Mouse (Mus musculus) forebrain, embryonic 13.5 days (tissue): ENCODE data around the gene Olfr1263. TPM values are rescaled to one million over a fixed set of nuclear protein-coding genes. Genes with fewer than 3 reads are reported as not detected.

Experiments
- ATAC-seq: fragments of 200-750 bp; cut with Nextera tagmentation; 2 replicates; pipeline ENCODE4 v1.8.0; 2017
- H3K27ac ChIP-seq: fragments of 300-500 bp; sonication (generic); 2 replicates; pipeline ENCODE4 v1.5.1; 2015; ENCODE audit warnings: inconsistent platforms, mild to moderate bottlenecking, moderate library complexity
- H3K27me3 ChIP-seq: fragments of 300-500 bp; sonication (generic); 2 replicates; pipeline ENCODE4 v1.6.1; 2015; ENCODE audit warnings: mild to moderate bottlenecking, inconsistent platforms
- H3K36me3 ChIP-seq: fragments of 300-500 bp; sonication (generic); 2 replicates; pipeline ENCODE4 v1.6.1; 2015; ENCODE audit warnings: mild to moderate bottlenecking, inconsistent platforms; ENCODE audit not compliant: poor library complexity, severe bottlenecking
- H3K4me1 ChIP-seq: fragments of 300-500 bp; sonication (generic); 2 replicates; pipeline ENCODE4 v1.6.1; 2015; ENCODE audit warnings: inconsistent platforms
- H3K4me2 ChIP-seq: fragments of 300-500 bp; sonication (generic); 2 replicates; pipeline ENCODE4 v1.6.1; 2015; ENCODE audit warnings: inconsistent platforms, mild to moderate bottlenecking, moderate library complexity
- H3K4me3 ChIP-seq: fragments of 300-500 bp; sonication (generic); 2 replicates; pipeline ENCODE4 v1.5.1; 2015; ENCODE audit warnings: mild to moderate bottlenecking, inconsistent platforms
- H3K9ac ChIP-seq: fragments of 300-500 bp; sonication (generic); 2 replicates; pipeline ENCODE4 v1.6.1; 2015; ENCODE audit warnings: mild to moderate bottlenecking, inconsistent platforms
- H3K9me3 ChIP-seq: fragments of 300-500 bp; sonication (generic); replicated peaks from 2 replicates; pipeline ENCODE4 v1.6.1; 2016; ENCODE audit warnings: inconsistent platforms
- WGBS: fragments of 180-500 bp; shearing (Covaris S2); methylation state at CpG from one replicate; pipeline ENCODE4 v1.1.7; 2015; 5-methylcytosine and 5-hydroxymethylcytosine counted together
- polyA plus RNA-seq: library from polyadenylated mRNA; unstranded; fragments of >200 nt; fragmentation: Nextera tagmentation; extraction: Ambion mirVana; gene quantifications from 2 replicates; pipeline ENCODE4 v1.2.1, GENCODE M21; 2015

The Olfr1263 gene
- polyA plus RNA-seq, result not detected in 2 replicates

DNA sequence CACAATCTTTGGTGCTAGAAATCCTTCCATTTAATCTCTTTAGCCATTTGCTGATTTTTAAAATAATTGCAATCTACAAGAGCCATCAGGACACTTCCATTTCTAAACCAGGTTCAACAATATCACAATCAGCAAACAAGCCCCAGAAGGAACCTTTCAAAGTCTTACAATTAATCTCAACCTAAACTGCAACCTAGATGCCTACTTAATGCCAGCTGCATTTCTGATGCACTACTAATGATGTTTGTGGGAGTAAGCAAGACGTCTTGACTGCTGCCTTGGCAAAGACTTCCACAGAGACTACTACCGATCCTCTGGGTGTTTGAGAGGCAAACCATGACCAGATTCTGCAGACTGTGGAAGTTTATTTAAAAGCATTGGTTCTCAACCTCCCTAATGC, at the start of gene Olfr1263:
Gene Olfr1263 (plus strand): TSS at position 301 of the 400 bp plus-strand sequence.
- no peak within 1 kb of the TSS for H3K4me2 ChIP-seq
- no peaks in the 10 kb centered on the region for H3K36me3 ChIP-seq
- no peak within 1 kb of the TSS for H3K9ac ChIP-seq
- H3K27ac ChIP-seq, result no peak within 1 kb of the TSS
- no peak for ATAC-seq
- no peaks in the 10 kb centered on the region for H3K4me1 ChIP-seq
- 75% methylated on average over 2 of the region's 2 CpGs for WGBS
- no peak within 1 kb of the TSS for H3K4me3 ChIP-seq
- no peaks in the 10 kb centered on the region for H3K27me3 ChIP-seq
- H3K9me3 ChIP-seq, result no peaks in the 10 kb centered on the region

DNA sequence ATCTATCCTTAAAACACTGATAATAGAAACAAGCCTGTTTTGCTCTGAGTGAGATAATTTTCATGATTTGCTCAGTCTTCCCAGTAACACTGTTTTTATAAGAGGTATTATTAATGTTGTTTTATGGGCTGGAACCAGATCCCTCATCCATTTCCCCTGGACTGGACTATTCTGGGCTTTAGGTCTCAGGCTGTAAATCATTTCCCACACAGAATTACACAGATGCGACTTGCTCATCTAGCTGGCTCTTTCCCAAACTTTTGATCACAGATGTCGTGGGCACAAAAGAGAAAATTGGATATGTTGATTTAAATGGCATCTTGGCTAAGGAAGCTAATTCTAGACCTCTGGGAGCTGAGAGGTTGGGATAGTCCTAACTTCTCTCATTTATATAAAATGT, 37.7 kb upstream of the Olfr1263 start, which contains the start of gene Olfr1260:
Gene Olfr1260 (plus strand): TSS at position 157 of the 400 bp plus-strand sequence.
- H3K27ac ChIP-seq, result no peak within 1 kb of the TSS
- no peak for ATAC-seq
- no peak within 1 kb of the TSS for H3K4me3 ChIP-seq
- WGBS, result 68% methylated on average over 2 of the region's 2 CpGs
- no peaks in the 10 kb centered on the region for H3K27me3 ChIP-seq
- no peaks in the 10 kb centered on the region for H3K4me1 ChIP-seq
- H3K9ac ChIP-seq, result no peak within 1 kb of the TSS
- no peak within 1 kb of the TSS for H3K4me2 ChIP-seq
- H3K36me3 ChIP-seq, result no peaks in the 10 kb centered on the region
- H3K9me3 ChIP-seq, result no peaks in the 10 kb centered on the region

DNA sequence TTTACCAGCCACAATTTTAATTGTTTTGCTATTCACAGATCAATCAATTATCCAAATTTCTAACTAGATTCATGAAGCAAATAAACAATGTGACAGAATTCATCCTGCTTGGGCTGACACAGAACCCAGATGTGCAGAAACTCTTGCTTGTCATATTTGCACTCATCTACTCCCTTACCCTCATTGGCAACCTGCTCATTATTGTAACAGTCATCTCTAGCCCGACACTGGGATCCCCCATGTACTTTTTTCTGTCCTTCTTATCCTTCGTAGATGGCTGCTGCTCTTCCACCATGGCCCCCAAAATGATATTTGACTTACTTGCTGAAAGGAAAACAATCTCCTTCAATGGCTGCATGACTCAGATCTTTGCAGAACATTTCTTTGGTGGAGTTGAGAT, 34.2 kb upstream of the Olfr1263 start:
- H3K27ac ChIP-seq, result no peak overlapping the region
- no peak overlapping the region for H3K4me3 ChIP-seq
- no peak overlapping the region for H3K4me2 ChIP-seq
- H3K4me1 ChIP-seq, result no peaks in the 10 kb centered on the region
- H3K9me3 ChIP-seq, result no peaks in the 10 kb centered on the region
- H3K27me3 ChIP-seq, result no peaks in the 10 kb centered on the region
- WGBS, result 89% methylated on average over 2 of the region's 2 CpGs
- no peaks in the 10 kb centered on the region for H3K36me3 ChIP-seq
- ATAC-seq, result no peak
- H3K9ac ChIP-seq, result no peak overlapping the region

DNA sequence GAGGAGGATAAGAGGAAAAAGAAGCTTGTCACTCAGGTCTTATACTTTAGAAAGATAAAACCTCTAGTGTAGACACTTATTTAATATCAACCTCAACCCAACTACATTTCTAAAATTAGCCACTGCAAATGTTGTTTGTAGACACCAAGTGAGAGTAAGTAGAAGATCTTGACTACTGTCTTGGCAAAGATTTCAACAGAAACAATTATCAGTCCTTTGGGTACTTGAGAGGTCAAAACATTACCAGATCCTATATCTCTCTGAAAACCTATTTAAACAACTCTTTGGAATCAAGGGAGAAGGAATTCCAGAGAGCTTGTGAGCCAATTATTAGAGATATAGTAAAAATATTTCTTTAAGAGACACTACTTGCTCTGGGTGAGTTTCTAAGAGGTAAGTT, 21.0 kb upstream of the Olfr1263 start, which contains the start of gene Olfr1261:
Gene Olfr1261 (plus strand): TSS at position 301 of the 400 bp plus-strand sequence.
- Histone ChIP-seq H3K4me1 (no peaks in the 10 kb centered on the region), H3K4me2 (no peak within 1 kb of the TSS), H3K9me3 (no peaks in the 10 kb centered on the region), H3K27ac (no peak within 1 kb of the TSS), H3K9ac (no peak within 1 kb of the TSS), H3K4me3 (no peak within 1 kb of the TSS), H3K27me3 (no peaks in the 10 kb centered on the region), H3K36me3 (no peaks in the 10 kb centered on the region)
- ATAC-seq, result no peak

- H3K9me3 ChIP-seq, result no peaks in the 10 kb centered on the region
- no peaks in the 10 kb centered on the region for H3K36me3 ChIP-seq
- no peak within 1 kb of the TSS for H3K9ac ChIP-seq
- H3K4me1 ChIP-seq, result no peaks in the 10 kb centered on the region
- no peak within 1 kb of the TSS for H3K4me2 ChIP-seq
- H3K4me3 ChIP-seq, result no peak within 1 kb of the TSS
- no peaks in the 10 kb centered on the region for H3K27me3 ChIP-seq
- no peak within 1 kb of the TSS for H3K27ac ChIP-seq
- no peak for ATAC-seq
These were observed 12.1 kb upstream of the Olfr1263 start, which contains the start of gene Olfr1262 for GRCm38 (mm10) chr2:89999845-90000244. Gene Olfr1262, plus strand, starts transcription at chr2:90000145.

- no peak within 1 kb of the TSS for H3K4me3 ChIP-seq
- H3K9me3 ChIP-seq, result no peaks in the 10 kb centered on the region
- no peak within 1 kb of the TSS for H3K27ac ChIP-seq
- H3K4me2 ChIP-seq, result no peak within 1 kb of the TSS
- no peaks in the 10 kb centered on the region for H3K27me3 ChIP-seq
- ATAC-seq, result no peak
- H3K4me1 ChIP-seq, result no peaks in the 10 kb centered on the region
- no peak within 1 kb of the TSS for H3K9ac ChIP-seq
- H3K36me3 ChIP-seq, result no peaks in the 10 kb centered on the region
- WGBS, result 68% methylated on average over 2 of the region's 2 CpGs
These were observed 13.5 kb downstream of the Olfr1263 start, which contains the start of gene Olfr1264 for GRCm38 (mm10) chr2:90025477-90025876. Gene Olfr1264, minus strand, starts transcription at chr2:90025577.

DNA sequence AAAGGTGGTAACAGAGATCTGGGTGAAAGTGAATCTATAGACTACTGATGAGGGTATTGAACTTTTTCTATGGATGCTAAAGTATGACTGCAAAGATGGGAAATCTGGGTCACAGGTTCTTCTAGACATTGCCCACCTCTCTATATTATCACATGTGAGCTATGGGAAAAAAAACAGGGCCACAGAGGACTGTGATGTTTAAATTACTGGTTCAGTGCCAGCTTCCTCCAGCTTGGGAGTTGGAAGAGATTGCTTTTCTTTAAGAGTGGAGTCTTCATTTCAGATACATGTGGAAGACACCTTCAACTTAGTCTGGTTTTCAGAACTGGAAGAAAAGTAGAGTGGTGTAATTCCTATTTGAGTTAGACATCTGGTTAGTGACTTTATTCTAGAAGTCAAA, 23.1 kb downstream of the Olfr1263 start, which contains the start of gene Olfr1265:
Gene Olfr1265 (plus strand): TSS at position 301 of the 400 bp plus-strand sequence.
- H3K4me1 ChIP-seq, result no peaks in the 10 kb centered on the region
- no peaks in the 10 kb centered on the region for H3K9me3 ChIP-seq
- H3K4me3 ChIP-seq, result no peak within 1 kb of the TSS
- H3K4me2 ChIP-seq, result no peak within 1 kb of the TSS
- no peaks in the 10 kb centered on the region for H3K27me3 ChIP-seq
- no peaks in the 10 kb centered on the region for H3K36me3 ChIP-seq
- no peak within 1 kb of the TSS for H3K9ac ChIP-seq
- ATAC-seq, result no peak
- H3K27ac ChIP-seq, result no peak within 1 kb of the TSS

DNA sequence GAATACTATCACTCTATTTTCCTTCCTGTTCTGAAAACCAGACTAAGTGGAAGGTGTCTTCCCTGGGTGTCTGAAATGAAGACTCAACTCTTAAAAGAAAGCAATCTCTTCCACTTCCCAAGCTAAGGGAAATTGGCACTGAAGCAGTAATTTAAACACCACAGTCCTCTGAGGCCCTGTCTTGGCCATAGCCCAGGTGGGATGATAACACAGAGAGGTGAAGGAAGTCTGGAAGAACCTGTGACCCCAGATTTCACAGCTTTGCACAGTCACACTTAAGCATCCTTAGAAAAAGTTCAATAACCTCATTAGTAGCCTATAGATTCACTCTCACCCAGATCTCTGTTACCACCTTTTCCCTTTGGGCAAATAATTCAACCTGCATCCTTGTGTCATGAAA, 51.6 kb downstream of the Olfr1263 start, which contains the start of gene Olfr140:
Gene Olfr140 (minus strand): TSS at position 101 of the 400 bp plus-strand sequence.
- ATAC-seq, result no peak
- H3K27ac ChIP-seq, result no peak within 1 kb of the TSS

More for the DNA sequence above, 51.6 kb downstream of the Olfr1263 start, which contains the start of gene Olfr140:
- Histone ChIP-seq H3K4me3 (no peak within 1 kb of the TSS), H3K4me1 (no peaks in the 10 kb centered on the region), H3K27me3 (no peaks in the 10 kb centered on the region), H3K4me2 (no peak within 1 kb of the TSS), H3K9ac (no peak within 1 kb of the TSS), H3K9me3 (no peaks in the 10 kb centered on the region), H3K36me3 (no peaks in the 10 kb centered on the region)

Other genes with a start within 250 kb of the Olfr1263 start
- gene Olfr1254, start 218.5 kb upstream of the Olfr1263 start, polyA plus RNA-seq, result not detected in 2 replicates
- not detected in 2 replicates for gene Olfr1255, start 200.1 kb upstream of the Olfr1263 start, polyA plus RNA-seq
- not detected in 2 replicates for gene Olfr1256, start 170.6 kb upstream of the Olfr1263 start, polyA plus RNA-seq
- gene Olfr48, start 163.9 kb upstream of the Olfr1263 start, polyA plus RNA-seq, result not detected in 2 replicates
- gene Olfr1257, start 133.7 kb upstream of the Olfr1263 start, polyA plus RNA-seq, result not detected in 2 replicates
- gene Olfr1258, start 84.8 kb upstream of the Olfr1263 start, polyA plus RNA-seq, result not detected in 2 replicates
- not detected in 2 replicates for gene Olfr1259, start 63.5 kb upstream of the Olfr1263 start, polyA plus RNA-seq
- not detected in 2 replicates for gene Olfr1260, start 37.8 kb upstream of the Olfr1263 start, polyA plus RNA-seq
- not detected in 2 replicates for gene Olfr1261, start 20.9 kb upstream of the Olfr1263 start, polyA plus RNA-seq
- not detected in 2 replicates for gene Olfr1262, start 12.0 kb upstream of the Olfr1263 start, polyA plus RNA-seq
- gene Olfr1264, start 13.4 kb downstream of the Olfr1263 start, polyA plus RNA-seq, result not detected in 2 replicates
- not detected in 2 replicates for gene Olfr1265, start 23.2 kb downstream of the Olfr1263 start, polyA plus RNA-seq
- not detected in 2 replicates for gene Olfr140, start 51.5 kb downstream of the Olfr1263 start, polyA plus RNA-seq
- not detected in 2 replicates for gene Olfr1269, start 109.3 kb downstream of the Olfr1263 start, polyA plus RNA-seq
- gene Olfr32, start 130.2 kb downstream of the Olfr1263 start, polyA plus RNA-seq, result not detected in 2 replicates
- gene Olfr1270, start 141.0 kb downstream of the Olfr1263 start, polyA plus RNA-seq, result not detected in 2 replicates
- gene Olfr1506, start 212.4 kb downstream of the Olfr1263 start, polyA plus RNA-seq, result not detected in 2 replicates
- not detected in 2 replicates for gene Olfr142, start 245.5 kb downstream of the Olfr1263 start, polyA plus RNA-seq